Mouse (Mus musculus): Measurements from ENCODE around the gene Clec2h.
"Not testable (repeated sequence)": the region's sequence is repeated elsewhere in the genome, so short reads cannot be mapped to it uniquely, and the experiment has no call there.

Clec2h gene

DNA sequence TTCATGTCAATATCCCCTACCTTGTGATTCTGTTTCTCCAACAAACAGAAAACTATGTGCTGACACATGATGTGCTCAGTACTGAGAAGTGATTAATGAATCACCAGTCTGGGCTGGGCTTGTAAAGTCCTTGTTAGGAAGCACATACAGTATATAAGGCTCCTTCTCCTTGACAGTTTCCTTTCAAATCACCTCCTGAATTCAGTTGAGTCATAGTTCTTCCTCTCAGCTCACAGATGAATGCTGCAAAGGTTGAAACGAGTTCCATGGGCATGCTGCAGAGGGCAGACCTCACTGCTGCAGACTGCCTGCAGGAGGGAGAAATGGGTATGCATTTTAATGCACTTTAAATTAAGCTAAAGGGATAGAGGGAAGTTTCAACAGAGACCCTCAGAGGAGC is at the start of gene Clec2h:
Clec2h (plus strand) TSS at position 180 of the 400 bp plus-strand sequence.
- DNase-seq (ENCODE audit: low spot score in 2 of 2): no peak

DNA sequence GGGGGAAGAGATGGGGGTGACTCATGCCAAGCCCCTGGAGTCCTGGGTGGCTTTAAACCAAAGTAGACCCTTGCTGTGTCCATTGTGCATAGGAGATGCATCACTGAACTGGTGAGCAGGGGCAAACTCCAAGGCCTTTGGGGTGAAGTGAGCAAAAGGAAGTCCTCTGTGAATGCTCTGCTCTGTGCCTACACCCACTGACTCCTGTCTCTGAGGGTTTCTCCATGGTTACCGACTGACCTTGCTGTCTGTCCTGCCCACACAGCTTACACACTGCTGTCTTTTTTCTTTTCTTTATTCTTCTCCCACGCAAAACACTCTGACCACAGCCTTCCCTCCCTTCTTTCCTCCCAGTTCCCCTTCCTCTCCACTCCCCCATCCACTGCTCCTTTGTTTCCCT is 39.5 kb upstream of the Clec2h start:
- peak in 1 of 2 experiments; percentile 10 for DNase-seq (ENCODE audit: low spot score in 2 of 2)

DNA sequence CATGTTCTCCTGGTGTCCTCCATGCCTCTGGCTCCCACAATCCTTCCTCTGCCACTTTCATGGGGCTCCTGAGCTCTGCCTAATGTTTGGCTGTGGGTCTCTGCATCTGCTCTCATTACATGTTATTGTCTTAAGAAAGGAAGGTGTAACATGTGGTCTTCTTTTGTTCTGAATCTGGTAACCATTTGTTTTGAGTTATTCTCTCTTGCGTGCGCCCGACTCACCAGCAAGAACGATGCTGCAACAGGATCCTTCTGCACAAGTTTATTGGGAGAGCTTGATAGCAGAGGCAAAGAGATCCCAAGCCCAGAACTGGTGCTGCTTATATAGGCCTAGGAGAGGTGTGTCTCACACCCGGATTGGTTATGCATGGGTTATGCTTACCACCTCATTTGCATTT is 38.8 kb upstream of the Clec2h start, which contains the start of gene Klrb1a:
Klrb1a (minus strand) TSS at position 101 of the 400 bp plus-strand sequence.
- not testable (repeated sequence) for DNase-seq (ENCODE audit: low spot score in 2 of 2)

GRCm38 (mm10) chr6:128624425-128624824 is 37.8 kb upstream of the Clec2h start:
- DNase-seq (ENCODE audit: low spot score in 2 of 2): peak in 1 of 2 experiments; percentile 18

DNA sequence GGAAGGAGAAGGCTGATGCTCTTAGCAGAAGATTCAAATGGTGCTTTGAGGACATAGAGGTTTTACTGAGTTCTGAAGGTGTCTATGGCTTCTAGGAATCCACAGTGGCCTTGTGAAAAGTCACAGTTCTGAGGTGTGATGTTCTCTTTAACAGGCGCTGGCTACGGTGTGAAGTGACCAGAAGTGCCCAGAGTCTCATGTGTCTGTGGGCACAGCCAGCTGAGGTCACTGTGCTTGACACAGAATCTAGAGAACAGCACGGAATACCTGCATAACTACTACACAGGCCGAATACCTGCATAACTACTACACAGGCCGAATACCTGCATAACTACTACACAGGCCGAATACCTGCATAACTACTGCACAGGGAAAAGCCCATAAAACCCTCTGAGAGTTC is 36.9 kb upstream of the Clec2h start:
- not testable (repeated sequence) for DNase-seq (ENCODE audit: low spot score in 2 of 2)

GRCm38 (mm10) chr6:128629771-128630739 is 32.1 kb upstream of the Clec2h start:
- peak; percentile 34 to 40 for DNase-seq (ENCODE audit: low spot score in 2 of 2)

GRCm38 (mm10) chr6:128630912-128631905 is 31.0 kb upstream of the Clec2h start:
- not testable (repeated sequence) for DNase-seq (ENCODE audit: low spot score in 2 of 2)

DNA sequence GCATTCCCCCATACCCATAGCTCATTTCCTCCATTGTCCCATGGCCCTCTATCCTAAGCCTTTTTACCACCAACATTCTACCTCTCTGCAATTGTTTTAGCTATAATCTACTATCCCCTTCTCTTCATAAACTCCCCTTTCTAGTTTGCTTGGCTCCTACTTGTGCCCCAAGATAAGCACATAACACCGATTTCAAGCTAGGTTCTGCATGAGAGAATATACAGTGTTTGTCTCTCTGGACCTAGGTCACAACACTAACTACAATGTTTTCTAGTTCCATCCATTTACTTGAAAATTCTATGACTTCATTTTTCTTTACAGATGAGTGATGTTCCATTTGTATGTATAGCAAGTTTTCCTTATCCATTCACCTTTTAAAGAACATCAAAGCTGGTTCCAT is 21.5 kb upstream of the Clec2h start:
- DNase-seq (ENCODE audit: low spot score in 2 of 2): no peak

- DNase-seq (ENCODE audit: low spot score in 2 of 2): no peak
Observed at GRCm38 (mm10) chr6:128641116-128641716, 21.0 kb upstream of the Clec2h start.

GRCm38 (mm10) chr6:128643999-128644398 is 18.2 kb upstream of the Clec2h start:
- DNase-seq (ENCODE audit: low spot score in 2 of 2): no peak

- not testable (repeated sequence) for DNase-seq (ENCODE audit: low spot score in 2 of 2)
Observed at GRCm38 (mm10) chr6:128644694-128645093, 17.5 kb upstream of the Clec2h start.

- DNase-seq (ENCODE audit: low spot score in 2 of 2): not testable (repeated sequence)
Observed at GRCm38 (mm10) chr6:128645708-128646107, 16.5 kb upstream of the Clec2h start.

GRCm38 (mm10) chr6:128649681-128650080 is 12.5 kb upstream of the Clec2h start:
- DNase-seq (ENCODE audit: low spot score in 2 of 2): no peak

- no peak for DNase-seq (ENCODE audit: low spot score in 2 of 2)
Observed at GRCm38 (mm10) chr6:128650187-128650586, 12.0 kb upstream of the Clec2h start.

- not testable (repeated sequence) for DNase-seq (ENCODE audit: low spot score in 2 of 2)
Observed at GRCm38 (mm10) chr6:128650827-128651226, 11.4 kb upstream of the Clec2h start.

GRCm38 (mm10) chr6:128652938-128653337 is 9.2 kb upstream of the Clec2h start:
- DNase-seq (ENCODE audit: low spot score in 2 of 2): no peak

DNA sequence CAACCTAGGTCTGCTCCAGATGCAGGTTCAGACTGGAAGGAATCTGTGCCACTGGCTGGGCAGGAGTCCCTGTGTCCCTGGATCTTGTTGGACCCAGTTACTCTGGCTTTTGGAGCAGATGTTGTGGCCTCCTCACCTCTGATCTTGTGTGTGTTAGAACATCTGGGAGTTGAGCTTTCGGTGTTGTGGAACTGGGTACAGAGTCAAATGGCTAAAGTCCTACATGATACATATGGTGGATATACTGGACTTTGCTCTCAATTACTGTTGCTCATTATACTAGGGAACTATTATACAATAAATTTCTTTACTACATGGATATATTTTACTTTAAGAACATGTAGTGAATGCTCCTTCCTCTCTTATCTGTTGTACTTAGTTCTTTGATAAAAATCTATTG is 936 bp upstream of the Clec2h start:
- DNase-seq (ENCODE audit: low spot score in 2 of 2): no peak

GRCm38 (mm10) chr6:128669936-128670335 is 7.8 kb downstream of the Clec2h start:
- no peak for DNase-seq (ENCODE audit: low spot score in 2 of 2)

DNA sequence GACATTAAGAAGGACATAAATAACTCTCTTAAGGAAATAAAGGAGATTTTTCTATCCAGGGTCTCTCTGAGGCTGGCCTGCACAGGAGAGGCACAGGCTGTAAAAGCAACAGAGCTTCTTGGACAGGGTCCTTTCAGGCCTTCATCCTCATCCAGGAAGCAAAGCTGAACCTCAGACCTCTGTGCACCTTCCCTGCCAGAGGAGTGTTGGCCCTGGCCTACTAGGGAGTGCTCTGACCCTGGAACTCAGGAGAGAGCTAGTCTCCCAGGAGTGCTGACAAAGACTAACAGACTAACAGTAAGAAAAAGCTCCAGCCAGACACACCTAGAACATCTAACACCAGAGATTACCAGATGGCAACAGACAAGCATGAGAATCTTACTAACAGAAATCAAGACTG is 17.4 kb downstream of the Clec2h start:
- DNase-seq (ENCODE audit: low spot score in 2 of 2): no peak

DNA sequence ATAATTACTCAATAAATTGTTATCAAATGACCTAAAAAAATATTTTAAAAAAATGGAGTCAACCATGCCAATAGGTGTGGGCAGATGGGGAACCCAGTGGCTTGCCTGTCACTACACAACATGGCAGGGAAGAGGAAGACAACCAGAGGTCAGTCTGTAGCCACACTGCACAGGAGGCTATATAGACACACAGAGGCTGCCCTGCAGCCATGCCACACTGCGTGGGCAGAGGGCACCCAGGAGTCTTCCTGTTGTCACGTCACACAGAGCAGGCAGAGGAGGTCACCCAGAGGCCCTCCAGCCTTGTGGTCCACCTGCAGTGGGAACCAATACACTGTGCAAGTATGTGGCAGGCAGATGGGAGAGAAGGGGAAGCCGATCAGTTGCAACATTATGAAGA is 39.5 kb downstream of the Clec2h start:
- DNase-seq (ENCODE audit: low spot score in 2 of 2): no peak

DNA sequence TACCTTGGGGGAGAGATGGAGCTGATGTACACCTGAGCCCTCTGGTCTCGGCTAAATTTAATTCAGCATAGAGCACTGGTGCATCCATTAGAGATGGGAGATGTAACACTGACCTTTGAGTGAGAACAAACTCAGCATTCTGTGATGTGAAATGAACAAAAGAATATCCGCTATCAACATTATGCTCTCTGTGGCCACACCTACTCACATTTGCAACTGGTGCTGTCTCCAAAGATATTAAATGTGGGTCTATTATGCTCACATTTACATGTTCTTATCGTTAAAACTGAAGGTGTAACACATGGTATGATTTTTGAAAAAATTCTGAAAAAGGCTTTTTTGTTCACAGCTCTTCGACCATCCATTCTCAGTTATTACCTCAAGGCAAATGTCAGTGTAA is 60.8 kb downstream of the Clec2h start, which contains the start of gene Klrb1:
Klrb1 (minus strand) TSS at position 101 of the 400 bp plus-strand sequence.
- DNase-seq (ENCODE audit: low spot score in 2 of 2): no peak

All from right cerebral cortex, postnatal 36 days (tissue).